Mouse (Mus musculus) CD4-positive naive resting alpha-beta T cell, adult 76 days (primary cell): ENCODE results near the gene Homer2. TPM values are rescaled to one million over a fixed set of nuclear protein-coding genes. Genes with fewer than 3 reads are reported as not detected.

Experiments
- total RNA-seq: library from RNA; stranded (reverse); gene quantifications from one replicate; pipeline ENCODE4 v1.2.4, GENCODE M21; 2023

Homer2 gene
- not detected for total RNA-seq

GRCm38 (mm10) chr7:81707471-81708140, at the start of gene Homer2:
Gene Homer2 (minus strand): TSS chr7:81707527.

GRCm38 (mm10) chr7:81571108-81571940, 136.0 kb downstream of the Homer2 start, which contains the start of gene Whamm:
Gene Whamm (plus strand): TSS chr7:81571266.

GRCm38 (mm10) chr7:81566892-81567291, 140.4 kb downstream of the Homer2 start, which contains the start of gene Fsd2:
Gene Fsd2 (minus strand): TSS chr7:81566944.

Other genes starting within 250 kb of the Homer2 start
- not detected for gene Ap3b2, start 213.6 kb downstream of the Homer2 start, total RNA-seq
- not detected for gene BC048679, start 209.2 kb downstream of the Homer2 start, total RNA-seq
- 1.1 TPM for gene Fsd2, start 140.6 kb downstream of the Homer2 start, total RNA-seq
- 31.5 TPM for gene Whamm, start 136.3 kb downstream of the Homer2 start, total RNA-seq
- 68.4 TPM for gene Ramac, start 55.4 kb upstream of the Homer2 start, total RNA-seq
- gene 3110040N11Rik, start 82.0 kb upstream of the Homer2 start, total RNA-seq, result 34.4 TPM
- 54.1 TPM for gene Btbd1, start 121.9 kb upstream of the Homer2 start, total RNA-seq
- gene Gm10160, start 148.3 kb upstream of the Homer2 start, total RNA-seq, result not detected
- gene Tm6sf1, start 151.5 kb upstream of the Homer2 start, total RNA-seq, result 20.7 TPM
- 34.2 TPM for gene Hdgfl3, start 226.9 kb upstream of the Homer2 start, total RNA-seq